Mouse (Mus musculus) kidney, postnatal 36 days (tissue): ENCODE measurements around the gene Pik3cb.

Experiments used
- DNase-seq, 2 experiments: peaks; one replicate each; pipeline ENCODE4 v3.0.0; 2021 to 2022; ENCODE audit warnings: mixed read lengths in 2 of 2

Pik3cb gene

GRCm38 (mm10) chr9:98994103-98994502, 146.3 kb downstream of the Pik3cb start:
- no peak for DNase-seq

GRCm38 (mm10) chr9:98987131-98987530, 153.3 kb downstream of the Pik3cb start:
- DNase-seq: no peak
